Mouse (Mus musculus): ENCODE results near the gene Lamc2. TPM values are rescaled to one million over a fixed set of nuclear protein-coding genes. Genes with fewer than 3 reads are reported as not detected.

The Lamc2 gene
- polyA plus RNA-seq, 1 experiment from 2014 or later: 6.3 TPM

GRCm38 (mm10) chr1:153140265-153140664 is 46.0 kb downstream of the Lamc2 start:
- H3K9me3 ChIP-seq: no peaks in the 10 kb centered on the region
- no peak for ATAC-seq (ENCODE audit: low FRiP score, low read depth)
- H3K4me2 ChIP-seq (replicated peaks): no peak overlapping the region
- no peaks in the 10 kb centered on the region for H3K27me3 ChIP-seq
- H3K4me1 ChIP-seq: peaks cover 6% of the 10 kb centered on the region; the same call in 1 of the 2 replicates
- no peaks in the 10 kb centered on the region for H3K36me3 ChIP-seq
- no peak overlapping the region for H3K9ac ChIP-seq
- WGBS: 69% methylated on average over 11 of the region's 11 CpGs
- no peak overlapping the region for H3K4me3 ChIP-seq
- H3K27ac ChIP-seq: no peak overlapping the region

- 64% methylated on average over 7 of the region's 7 CpGs for WGBS
- Histone ChIP-seq H3K36me3 (no peaks in the 10 kb centered on the region), H3K4me3 (no peak overlapping the region), H3K4me1 (peaks cover 8% of the 10 kb centered on the region), H3K27me3 (no peaks in the 10 kb centered on the region), H3K4me2 (replicated peaks) (no peak overlapping the region), H3K27ac (no peak overlapping the region), H3K9ac (no peak overlapping the region), H3K9me3 (no peaks in the 10 kb centered on the region)
- no peak for ATAC-seq (ENCODE audit: low FRiP score, low read depth)
Measured at GRCm38 (mm10) chr1:153139635-153140034, 46.6 kb downstream of the Lamc2 start.

- Histone ChIP-seq H3K36me3 (no peaks in the 10 kb centered on the region), H3K27me3 (no peaks in the 10 kb centered on the region; the same call in 1 of the 2 replicates), H3K9ac (no peak overlapping the region), H3K4me3 (no peak overlapping the region), H3K4me2 (replicated peaks) (no peak overlapping the region), H3K27ac (no peak overlapping the region), H3K9me3 (no peaks in the 10 kb centered on the region), H3K4me1 (peaks cover 18% of the 10 kb centered on the region)
- WGBS: 70% methylated on average over 5 of the region's 5 CpGs
- ATAC-seq (ENCODE audit: low FRiP score, low read depth): no peak
Measured at GRCm38 (mm10) chr1:153138486-153138885, 47.8 kb downstream of the Lamc2 start.

DNA sequence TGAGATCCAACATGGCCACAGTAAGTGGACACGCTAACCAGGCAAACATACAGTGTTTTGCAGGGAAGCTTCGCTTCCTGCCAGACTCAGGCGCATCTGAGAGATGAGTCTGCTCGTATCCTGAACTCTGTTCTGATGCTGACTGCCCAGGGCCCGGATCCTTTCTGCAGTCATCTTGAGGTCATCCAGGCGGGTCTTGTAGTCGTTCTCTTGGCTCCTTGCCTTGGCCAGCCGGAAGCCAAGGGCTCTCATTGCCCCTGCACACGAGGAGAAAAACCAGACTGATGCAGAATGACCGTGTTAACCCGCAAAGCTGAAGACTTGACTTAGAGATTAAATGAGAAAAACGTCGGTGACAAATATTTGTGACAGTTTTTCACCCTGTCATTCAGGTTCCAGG is 49.6 kb downstream of the Lamc2 start:
- no peak for ATAC-seq (ENCODE audit: low FRiP score, low read depth)
- Histone ChIP-seq H3K27me3 (no peaks in the 10 kb centered on the region; the same call in 1 of the 2 replicates), H3K4me2 (replicated peaks) (no peak overlapping the region), H3K36me3 (no peaks in the 10 kb centered on the region), H3K9ac (no peak overlapping the region), H3K9me3 (no peaks in the 10 kb centered on the region), H3K4me3 (no peak overlapping the region), H3K27ac (no peak overlapping the region), H3K4me1 (peaks cover 23% of the 10 kb centered on the region)
- WGBS: 72% methylated on average over 13 of the region's 13 CpGs

DNA sequence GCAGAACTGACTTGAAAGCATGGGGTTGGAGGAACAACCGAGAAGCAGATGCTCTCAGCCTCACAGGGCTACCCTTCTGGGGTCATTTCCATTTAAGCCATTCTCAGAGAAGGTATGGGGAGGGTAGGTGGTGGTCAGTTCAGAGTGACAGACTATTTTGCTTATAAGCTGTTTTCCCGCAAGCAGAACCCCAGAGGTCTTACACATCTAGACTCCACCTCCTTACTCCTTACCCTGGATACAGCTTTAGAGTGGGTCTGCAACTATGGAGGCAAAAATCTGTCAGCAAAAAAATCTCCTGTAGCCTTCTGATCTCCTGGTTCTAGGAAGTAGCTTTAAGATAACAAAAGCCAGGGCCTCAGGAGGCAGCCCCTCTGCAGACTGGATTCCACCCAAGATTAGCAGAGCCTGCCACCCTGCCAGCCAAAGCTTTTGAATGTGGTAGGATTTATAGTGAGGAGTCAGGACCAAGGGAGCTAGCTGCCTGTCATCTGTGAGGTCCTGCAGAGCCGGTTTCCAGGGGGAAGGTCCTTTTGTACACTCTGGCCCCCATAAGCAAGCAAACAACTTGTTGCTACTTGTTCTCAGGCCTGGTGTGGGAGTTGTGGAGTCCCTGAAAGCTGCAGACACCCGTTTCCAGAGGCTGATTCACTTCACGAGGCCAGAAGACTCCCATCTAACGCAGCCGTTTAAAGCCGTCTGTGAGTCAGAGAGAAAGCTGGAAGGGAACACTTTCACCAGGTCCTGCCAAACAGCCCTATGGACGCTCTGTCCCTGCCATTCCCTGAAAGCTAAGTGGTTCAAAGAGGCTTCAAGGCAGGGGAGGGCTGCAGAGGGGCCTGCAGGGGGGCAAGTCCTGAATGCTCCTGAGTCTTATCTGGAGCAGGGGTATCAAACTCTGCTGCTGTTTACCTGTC is 52.1 kb downstream of the Lamc2 start:
- peak; percentile 14; the same call in 1 of the 2 replicates for ATAC-seq (ENCODE audit: low FRiP score, low read depth)
- H3K9me3 ChIP-seq: no peaks in the 10 kb centered on the region
- peak overlapping the region; percentile 55; the same call in 1 of the 2 replicates for H3K27ac ChIP-seq
- 0 out of 2 replicates have a peak overlapping the region, but pooled peaks have one; percentile 21 for H3K4me2 ChIP-seq (replicated peaks)
- H3K9ac ChIP-seq: peak overlapping the region; percentile 14; the same call in 1 of the 2 replicates
- no peaks in the 10 kb centered on the region for H3K36me3 ChIP-seq
- WGBS: 17% methylated on average over 9 of the region's 9 CpGs
- no peaks in the 10 kb centered on the region; the same call in 1 of the 2 replicates for H3K27me3 ChIP-seq
- no peak overlapping the region for H3K4me3 ChIP-seq
- H3K4me1 ChIP-seq: peaks cover 17% of the 10 kb centered on the region

GRCm38 (mm10) chr1:153129992-153130713 is 56.1 kb downstream of the Lamc2 start:
- Histone ChIP-seq H3K9me3 (no peaks in the 10 kb centered on the region), H3K4me1 (peaks cover 24% of the 10 kb centered on the region), H3K27me3 (peaks cover 2% of the 10 kb centered on the region; the same call in 1 of the 2 replicates), H3K4me2 (replicated peaks) (no peak overlapping the region), H3K27ac (no peak overlapping the region), H3K9ac (no peak overlapping the region), H3K4me3 (no peak overlapping the region), H3K36me3 (no peaks in the 10 kb centered on the region)
- ATAC-seq (ENCODE audit: low FRiP score, low read depth): no peak
- WGBS: 81% methylated on average over 11 of the region's 11 CpGs

DNA sequence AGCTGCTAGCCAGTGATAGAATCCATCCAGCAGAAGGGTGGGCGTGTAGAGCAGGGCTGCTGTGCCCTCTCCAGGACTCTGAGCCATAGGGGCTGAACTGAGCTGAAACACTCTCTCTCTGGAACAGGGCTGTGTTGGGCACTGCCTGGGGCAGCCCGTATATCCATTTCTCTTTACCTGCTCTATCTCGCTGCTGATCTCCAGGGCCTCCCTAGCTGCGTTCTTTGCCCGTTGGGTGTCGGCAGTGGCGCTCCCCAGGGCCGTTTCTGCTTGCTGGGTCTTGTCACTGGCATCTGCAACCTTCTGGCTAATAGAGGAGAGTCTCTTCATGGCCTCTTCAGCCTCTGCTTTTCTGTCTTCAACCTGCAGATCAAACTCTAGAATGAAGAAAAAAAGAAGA is 57.5 kb downstream of the Lamc2 start:
- no peak overlapping the region for H3K9ac ChIP-seq

DNA sequence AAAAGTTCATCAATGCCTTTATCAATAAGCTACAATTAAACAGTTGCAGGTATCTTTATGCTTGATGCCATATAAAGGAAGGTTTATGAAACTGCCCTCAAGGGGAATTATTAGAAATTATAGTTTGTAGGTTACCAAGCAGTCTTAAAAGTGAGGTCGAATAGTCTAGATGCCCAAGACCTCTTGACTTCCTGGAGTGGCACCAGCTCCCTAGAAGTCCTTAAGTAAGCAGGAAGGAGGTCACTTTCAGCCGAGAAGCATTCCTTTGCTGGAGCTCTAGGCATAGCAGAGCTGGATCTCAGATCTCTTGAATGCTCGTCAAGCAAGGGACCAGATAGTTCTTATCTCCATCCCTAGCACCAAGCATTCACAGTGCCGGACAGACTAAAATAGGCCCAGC is 58.6 kb downstream of the Lamc2 start:
- Histone ChIP-seq H3K4me3 (no peak overlapping the region), H3K4me1 (peaks cover 8% of the 10 kb centered on the region; the same call in 1 of the 2 replicates), H3K27me3 (0 out of 2 replicates have a peak, but pooled peaks cover 2% of the 10 kb centered on the region), H3K9ac (no peak overlapping the region), H3K9me3 (no peaks in the 10 kb centered on the region), H3K4me2 (replicated peaks) (no peak overlapping the region), H3K36me3 (no peaks in the 10 kb centered on the region), H3K27ac (no peak overlapping the region)
- ATAC-seq (ENCODE audit: low FRiP score, low read depth): no peak
- WGBS: 78% methylated on average over 4 of the region's 4 CpGs

More for the DNA sequence above, 57.5 kb downstream of the Lamc2 start:
- 68% methylated on average over 8 of the region's 8 CpGs for whole genome bisulfite sequencing
- H3K4me1 ChIP-seq: peaks cover 15% of the 10 kb centered on the region; the same call in 1 of the 2 replicates
- H3K4me2 ChIP-seq (replicated peaks): no peak overlapping the region
- no peak overlapping the region for H3K4me3 ChIP-seq
- H3K9me3 ChIP-seq: no peaks in the 10 kb centered on the region
- ATAC-seq (ENCODE audit: low FRiP score, low read depth): no peak
- no peak overlapping the region for H3K27ac ChIP-seq
- H3K36me3 ChIP-seq: no peaks in the 10 kb centered on the region
- peaks cover 2% of the 10 kb centered on the region; the same call in 1 of the 2 replicates for H3K27me3 ChIP-seq

GRCm38 (mm10) chr1:153126491-153127381 is 59.5 kb downstream of the Lamc2 start:
- ATAC-seq (ENCODE audit: low FRiP score, low read depth): 0 out of 2 replicates have a peak, but pooled peaks have one; percentile 44
- WGBS: 84% methylated on average over 15 of the region's 15 CpGs

GRCm38 (mm10) chr1:153125287-153126275 is 60.7 kb downstream of the Lamc2 start:
- H3K9ac ChIP-seq: no peak overlapping the region
- no peaks in the 10 kb centered on the region for H3K36me3 ChIP-seq
- H3K4me2 ChIP-seq (replicated peaks): no peak overlapping the region
- 56% methylated on average over 8 of the region's 8 CpGs for WGBS
- no peaks in the 10 kb centered on the region for H3K9me3 ChIP-seq
- H3K4me1 ChIP-seq: peaks cover 8% of the 10 kb centered on the region; the same call in 1 of the 2 replicates
- no peak overlapping the region for H3K4me3 ChIP-seq
- H3K27ac ChIP-seq: no peak overlapping the region; the same call in 1 of the 2 replicates
- 0 out of 2 replicates have a peak, but pooled peaks cover 2% of the 10 kb centered on the region for H3K27me3 ChIP-seq
- no peak for ATAC-seq (ENCODE audit: low FRiP score, low read depth)

More at GRCm38 (mm10) chr1:153126491-153127381, 59.5 kb downstream of the Lamc2 start:
- no peak overlapping the region for H3K4me3 ChIP-seq
- H3K27ac ChIP-seq: no peak overlapping the region
- no peak overlapping the region for H3K9ac ChIP-seq
- no peaks in the 10 kb centered on the region for H3K36me3 ChIP-seq
- H3K4me1 ChIP-seq: peaks cover 8% of the 10 kb centered on the region; the same call in 1 of the 2 replicates
- 0 out of 2 replicates have a peak, but pooled peaks cover 2% of the 10 kb centered on the region for H3K27me3 ChIP-seq
- H3K4me2 ChIP-seq (replicated peaks): no peak overlapping the region
- no peaks in the 10 kb centered on the region for H3K9me3 ChIP-seq

Data from limb, embryonic 13.5 days (tissue).